Mouse (Mus musculus) embryonic facial prominence, embryonic 11.5 days (tissue): Measurements from ENCODE around the gene Coro6. TPM values are rescaled to one million over a fixed set of nuclear protein-coding genes. Genes with fewer than 3 reads are reported as not detected.

ENCODE experiments used
- ATAC-seq: fragments of 200-750 bp; cut with Nextera tagmentation; replicated peaks from 2 replicates; pipeline ENCODE4 v1.8.0; 2017; ENCODE audit warnings: low read depth; ENCODE audit not compliant: insufficient number of reproducible peaks, low FRiP score, low TSS enrichment
- DNase-seq: peaks from one replicate; pipeline ENCODE4 v3.0.0-alpha.2; 2015; ENCODE audit warnings: low spot score
- H3K27ac ChIP-seq: fragments of 300-500 bp; sonication (generic); replicated peaks from 2 replicates; pipeline ENCODE4 v1.5.1; 2014; ENCODE audit warnings: mild to moderate bottlenecking, low read depth, low read length, control low read depth
- H3K27me3 ChIP-seq: fragments of 300-500 bp; sonication (generic); 2 replicates; pipeline ENCODE4 v1.6.1; 2014; ENCODE audit warnings: mild to moderate bottlenecking, low read length, moderate library complexity, mixed read lengths; ENCODE audit not compliant: control insufficient read depth, insufficient read depth
- H3K36me3 ChIP-seq: fragments of 300-500 bp; sonication (generic); replicated peaks from 2 replicates; pipeline ENCODE4 v1.6.1; 2014; ENCODE audit warnings: low read depth, mild to moderate bottlenecking, low read length, moderate library complexity, mixed read lengths; ENCODE audit not compliant: control insufficient read depth, insufficient read depth
- H3K4me1 ChIP-seq: fragments of 300-500 bp; sonication (generic); 2 replicates; pipeline ENCODE4 v1.6.1; 2014; ENCODE audit warnings: low read length, mixed read lengths; ENCODE audit not compliant: control insufficient read depth, insufficient read depth
- H3K4me2 ChIP-seq: fragments of 300-500 bp; sonication (generic); 2 replicates; pipeline ENCODE4 v1.6.1; 2014; ENCODE audit warnings: low read depth, mild to moderate bottlenecking, control low read depth, low read length, moderate library complexity
- H3K4me3 ChIP-seq: fragments of 300-500 bp; sonication (generic); 2 replicates; pipeline ENCODE4 v1.5.1; 2014; ENCODE audit warnings: low read depth, low read length, control low read depth
- H3K9ac ChIP-seq: fragments of 300-500 bp; sonication (generic); replicated peaks from 2 replicates; pipeline ENCODE4 v1.6.1; 2014; ENCODE audit warnings: mild to moderate bottlenecking, control low read depth, low read length
- H3K9me3 ChIP-seq: fragments of 300-500 bp; sonication (generic); replicated peaks from 2 replicates; pipeline ENCODE4 v1.6.1; 2016; ENCODE audit warnings: mild to moderate bottlenecking, low read length, inconsistent platforms, mixed read lengths; ENCODE audit not compliant: control insufficient read depth
- WGBS: fragments of 180-500 bp; shearing (Covaris S2); extraction: QIAGEN DNeasy Blood & Tissue Kit; methylation state at CpG from one replicate; pipeline ENCODE4 v1.1.7; 2014; 5-methylcytosine and 5-hydroxymethylcytosine counted together
- polyA plus RNA-seq: library from polyadenylated mRNA; unstranded; fragments of >200 nt; fragmentation: Nextera tagmentation; extraction: Ambion mirVana; gene quantifications from 2 replicates; pipeline ENCODE4 v1.2.1, GENCODE M21; 2014

The Coro6 gene
- polyA plus RNA-seq, 1 experiment from 2014 or later: 0.25 TPM

DNA sequence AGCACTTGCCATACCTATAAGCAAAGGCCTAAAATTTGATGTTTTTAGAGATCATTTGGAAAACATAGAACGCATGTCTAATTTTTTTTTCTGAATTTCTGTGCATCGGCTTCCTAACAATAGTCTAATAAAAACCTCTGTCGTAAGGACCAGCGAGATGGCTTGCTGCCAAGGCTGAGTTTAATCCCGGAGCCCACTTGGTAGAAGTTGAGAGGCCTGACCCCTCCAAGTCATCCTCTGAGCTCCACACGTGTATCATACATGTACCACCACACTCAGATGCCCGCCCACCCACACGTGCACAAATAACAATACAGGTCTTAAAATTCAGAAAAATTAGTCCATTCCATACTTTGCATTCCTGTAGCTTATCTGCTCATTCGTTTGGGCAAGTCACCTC lies 22.1 kb upstream of the Coro6 start:
- H3K4me2 ChIP-seq: no peak overlapping the region
- no peak overlapping the region for H3K27ac ChIP-seq
- DNase-seq (no peak), ATAC-seq (no peak)
- WGBS: 91% methylated on average over 9 of the region's 9 CpGs
- no peaks in the 10 kb centered on the region for H3K4me1 ChIP-seq
- no peak overlapping the region for H3K4me3 ChIP-seq
- no peaks in the 10 kb centered on the region for H3K9me3 ChIP-seq
- H3K36me3 ChIP-seq: no peaks in the 10 kb centered on the region; the same call in 1 of the 2 replicates
- H3K27me3 ChIP-seq: no peaks in the 10 kb centered on the region
- no peak overlapping the region for H3K9ac ChIP-seq

DNA sequence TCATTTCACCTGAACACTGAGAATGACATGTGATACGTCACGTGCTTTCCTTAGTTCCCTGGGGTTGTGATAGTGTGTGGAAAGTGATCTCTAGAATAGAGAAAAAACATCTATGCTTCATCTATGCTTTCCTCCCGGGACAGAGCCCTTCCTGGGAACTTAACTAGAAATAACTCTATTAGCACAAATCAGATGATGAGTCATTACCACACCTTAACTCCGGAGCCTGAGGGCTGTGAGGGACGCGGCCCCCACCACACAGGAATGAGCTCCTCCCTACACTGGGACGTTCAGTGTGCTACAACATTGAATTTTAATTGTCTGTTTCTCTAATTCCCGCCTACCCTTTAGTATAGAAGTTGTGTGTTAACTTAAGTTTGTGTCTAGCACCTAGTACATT lies 21.2 kb upstream of the Coro6 start:
- H3K4me1 ChIP-seq: no peaks in the 10 kb centered on the region
- WGBS: 83% methylated on average over 8 of the region's 8 CpGs
- no peak overlapping the region for H3K4me2 ChIP-seq
- H3K27me3 ChIP-seq: no peaks in the 10 kb centered on the region
- no peak for ATAC-seq
- H3K9ac ChIP-seq: no peak overlapping the region
- no peak overlapping the region for H3K4me3 ChIP-seq
- no peaks in the 10 kb centered on the region for H3K9me3 ChIP-seq
- no peak for DNase-seq
- H3K36me3 ChIP-seq: no peaks in the 10 kb centered on the region; the same call in 1 of the 2 replicates
- H3K27ac ChIP-seq: no peak overlapping the region

DNA sequence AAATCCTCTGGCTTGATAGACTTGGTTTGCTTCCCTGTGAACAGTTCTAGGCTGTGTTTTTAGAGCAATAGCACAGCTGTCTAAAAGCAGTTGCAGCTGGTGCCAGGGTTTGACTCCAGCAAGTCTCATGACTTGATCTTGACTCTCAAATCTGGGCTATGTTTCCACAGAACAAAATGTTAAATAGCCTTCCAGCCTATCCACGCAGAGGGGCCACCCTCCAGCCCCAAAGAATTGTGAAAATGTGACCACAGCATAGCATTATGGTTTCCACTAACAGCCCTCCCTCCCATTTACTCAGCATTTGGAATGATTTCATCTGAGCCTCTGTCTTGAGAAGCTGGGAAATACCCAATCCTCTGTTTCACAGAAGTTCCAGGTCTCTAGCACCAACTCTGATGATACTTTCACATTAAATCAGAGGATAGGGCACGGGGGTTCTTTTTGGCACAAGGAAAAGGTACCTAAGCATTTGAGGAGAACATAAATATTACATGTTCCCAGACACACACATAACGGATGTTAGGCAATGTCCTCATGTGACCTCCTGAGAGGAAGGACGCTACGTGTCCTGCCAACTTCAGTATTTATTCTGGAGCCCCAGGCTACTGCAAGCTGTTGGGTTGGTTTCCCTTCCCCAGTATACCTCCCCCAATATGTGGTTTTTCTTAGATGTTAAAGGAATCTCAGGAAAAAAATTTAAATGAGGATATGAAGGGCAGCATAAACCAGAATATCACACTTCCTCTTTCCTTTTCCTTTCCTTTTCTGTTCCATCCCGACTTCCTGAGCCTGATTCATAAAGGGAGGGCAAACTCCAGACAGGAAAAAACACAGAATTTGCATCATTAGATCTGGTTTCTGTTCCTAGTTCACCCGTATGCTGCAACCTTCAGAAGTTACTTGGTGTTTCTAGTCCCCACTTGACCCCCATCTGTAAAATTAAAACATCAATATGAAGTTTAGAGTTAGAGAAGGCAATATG lies 19.7 kb upstream of the Coro6 start:
- Histone ChIP-seq H3K36me3 (no peaks in the 10 kb centered on the region; the same call in 1 of the 2 replicates), H3K27ac (no peak overlapping the region), H3K9me3 (no peaks in the 10 kb centered on the region), H3K4me2 (no peak overlapping the region), H3K27me3 (no peaks in the 10 kb centered on the region), H3K9ac (no peak overlapping the region), H3K4me3 (no peak overlapping the region), H3K4me1 (no peaks in the 10 kb centered on the region)
- 76% methylated on average over 7 of the region's 7 CpGs for WGBS
- DNase-seq: no peak
- no peak for ATAC-seq

DNA sequence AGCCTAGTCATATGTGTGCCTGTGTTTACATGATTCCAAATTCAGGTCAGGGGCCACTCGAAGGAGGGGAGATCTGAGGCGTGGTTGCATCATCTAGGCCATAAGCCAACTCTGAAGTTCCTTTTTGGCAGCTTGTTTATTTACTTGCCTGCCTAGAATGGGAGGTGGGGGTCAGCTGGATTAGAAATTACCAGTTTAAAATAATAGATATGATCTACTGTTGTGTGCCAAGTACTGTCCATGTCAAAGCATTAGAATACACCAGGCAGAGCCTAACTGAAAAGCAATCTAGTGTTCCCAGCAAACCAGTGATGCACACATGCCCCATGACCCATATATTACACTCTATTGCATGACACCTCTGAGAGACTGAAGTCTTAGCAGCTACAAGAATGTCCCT lies 17.3 kb upstream of the Coro6 start:
- Histone ChIP-seq H3K9me3 (no peaks in the 10 kb centered on the region), H3K4me2 (no peak overlapping the region), H3K36me3 (no peaks in the 10 kb centered on the region; the same call in 1 of the 2 replicates), H3K27ac (no peak overlapping the region), H3K27me3 (no peaks in the 10 kb centered on the region), H3K9ac (no peak overlapping the region), H3K4me3 (no peak overlapping the region), H3K4me1 (no peaks in the 10 kb centered on the region)
- WGBS: 80% methylated on average over 2 of the region's 2 CpGs
- DNase-seq: no peak
- no peak for ATAC-seq

DNA sequence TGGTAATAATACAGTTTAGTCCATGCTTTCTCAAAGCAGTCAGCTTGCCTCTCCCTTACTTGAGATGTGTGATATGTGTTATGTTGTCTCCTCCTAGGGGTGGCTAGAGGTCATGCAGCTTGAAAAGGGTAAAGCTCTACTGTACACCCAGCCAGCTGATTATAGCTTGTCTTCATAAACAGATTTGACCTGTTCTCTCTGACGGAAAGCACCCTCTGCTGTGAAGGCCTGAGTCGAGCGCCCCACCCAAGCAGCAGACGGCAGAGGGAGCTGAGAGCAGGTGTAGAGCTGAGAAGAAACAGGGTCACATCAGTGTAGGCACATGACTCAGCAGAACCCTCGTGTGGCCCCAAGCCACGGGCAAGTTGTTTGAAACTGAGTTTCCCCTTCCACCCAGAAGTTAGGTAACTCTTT lies 15.6 kb upstream of the Coro6 start:
- 60% methylated on average over 6 of the region's 6 CpGs for WGBS
- H3K4me1 ChIP-seq: no peaks in the 10 kb centered on the region
- no peak overlapping the region for H3K27ac ChIP-seq
- H3K9me3 ChIP-seq: no peaks in the 10 kb centered on the region
- ATAC-seq (no peak), DNase-seq (peak; percentile 50)
- H3K4me3 ChIP-seq: no peak overlapping the region
- H3K9ac ChIP-seq: no peak overlapping the region
- no peak overlapping the region for H3K4me2 ChIP-seq
- H3K36me3 ChIP-seq: no peaks in the 10 kb centered on the region
- H3K27me3 ChIP-seq: no peaks in the 10 kb centered on the region

DNA sequence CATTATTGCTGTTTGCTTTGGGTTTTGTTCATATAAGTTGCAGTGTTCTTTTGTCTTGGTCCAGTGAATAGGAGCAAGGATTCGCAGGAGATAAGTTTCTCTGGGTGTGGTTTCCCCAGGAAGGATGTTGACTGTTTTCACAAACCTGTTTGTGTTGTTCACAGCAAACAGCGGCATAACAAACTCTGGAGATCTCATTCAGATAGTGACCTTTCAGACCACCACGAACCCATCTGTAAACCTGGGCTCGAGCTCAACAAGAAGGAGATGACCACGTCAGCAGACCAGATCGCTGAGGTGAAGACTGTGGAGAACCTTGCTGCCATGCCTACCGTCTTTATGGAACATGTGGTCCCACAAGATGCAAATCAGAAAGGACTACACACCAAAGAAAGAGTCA lies 13.0 kb upstream of the Coro6 start:
- DNase-seq (no peak), ATAC-seq (no peak)
- no peaks in the 10 kb centered on the region for H3K4me1 ChIP-seq
- no peak overlapping the region for H3K4me3 ChIP-seq
- H3K27ac ChIP-seq: no peak overlapping the region
- no peak overlapping the region for H3K9ac ChIP-seq
- no peaks in the 10 kb centered on the region for H3K9me3 ChIP-seq
- H3K27me3 ChIP-seq: no peaks in the 10 kb centered on the region
- no peaks in the 10 kb centered on the region for H3K36me3 ChIP-seq
- H3K4me2 ChIP-seq: no peak overlapping the region
- WGBS: 91% methylated on average over 7 of the region's 7 CpGs

DNA sequence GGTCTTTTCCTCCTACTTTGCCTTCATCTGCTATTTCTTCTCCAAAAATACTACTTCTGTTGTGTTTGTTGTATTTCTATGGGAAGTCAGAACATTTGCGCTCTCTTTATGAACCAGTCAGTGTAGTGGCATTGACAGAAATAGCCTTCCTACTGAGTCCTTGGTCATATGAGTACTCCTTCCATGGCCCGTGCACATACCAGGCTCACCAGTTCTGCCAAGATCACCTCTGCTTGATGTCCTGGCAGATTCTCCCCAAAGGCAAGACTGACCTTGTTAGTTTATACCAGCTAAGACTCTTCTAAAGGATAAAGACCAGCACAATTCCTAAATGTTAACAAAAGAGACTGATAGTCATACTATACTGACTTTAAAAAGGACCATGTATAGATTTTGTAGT lies 10.5 kb upstream of the Coro6 start:
- H3K9me3 ChIP-seq: no peaks in the 10 kb centered on the region
- no peak overlapping the region for H3K4me2 ChIP-seq
- 86% methylated on average over 2 of the region's 2 CpGs for WGBS

DNA sequence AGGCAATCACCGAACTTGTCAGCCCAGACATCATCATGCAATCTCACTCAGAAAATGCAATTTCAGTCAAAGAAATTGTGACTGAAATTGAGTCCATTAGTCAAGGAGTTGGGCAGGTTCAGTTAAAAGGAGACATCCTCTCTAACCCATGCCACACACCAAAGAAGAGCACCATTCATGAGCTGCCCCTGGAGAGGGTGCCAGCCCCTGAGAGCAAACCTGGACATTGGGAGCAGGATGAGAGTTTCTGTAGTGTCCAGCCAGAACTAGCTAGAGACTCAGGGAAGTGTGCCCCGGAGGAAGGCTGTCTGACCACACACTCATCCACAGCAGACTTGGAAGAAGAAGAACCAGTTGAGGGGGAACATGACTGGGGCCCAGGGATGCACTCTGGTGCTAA lies 8.8 kb upstream of the Coro6 start:
- H3K4me3 ChIP-seq: no peak overlapping the region
- no peak overlapping the region for H3K27ac ChIP-seq
- no peaks in the 10 kb centered on the region for H3K36me3 ChIP-seq
- H3K4me2 ChIP-seq: no peak overlapping the region
- DNase-seq (no peak), ATAC-seq (no peak)
- H3K9me3 ChIP-seq: no peaks in the 10 kb centered on the region
- H3K4me1 ChIP-seq: no peaks in the 10 kb centered on the region
- no peaks in the 10 kb centered on the region for H3K27me3 ChIP-seq
- 90% methylated on average over 2 of the region's 2 CpGs for WGBS
- H3K9ac ChIP-seq: no peak overlapping the region

More for the DNA sequence above, 10.5 kb upstream of the Coro6 start:
- H3K36me3 ChIP-seq: no peaks in the 10 kb centered on the region
- DNase-seq: no peak
- no peak for ATAC-seq
- no peaks in the 10 kb centered on the region for H3K4me1 ChIP-seq
- no peak overlapping the region for H3K4me3 ChIP-seq
- H3K9ac ChIP-seq: no peak overlapping the region
- H3K27me3 ChIP-seq: no peaks in the 10 kb centered on the region
- no peak overlapping the region for H3K27ac ChIP-seq
